Mouse (Mus musculus) bone marrow, adult 2 months (tissue): ENCODE measurements around the gene Kdm4b. TPM values are rescaled to one million over a fixed set of nuclear protein-coding genes. Genes with fewer than 3 reads are reported as not detected.

Source experiments
- H3K27ac ChIP-seq: fragments of 200-500 bp; 2 replicates; pipeline ENCODE4 v1.5.1; 2012; ENCODE audit warnings: low read depth, mild to moderate bottlenecking, control low read depth, inconsistent platforms, low read length; ENCODE audit not compliant: control insufficient read depth, poor library complexity, insufficient read depth
- H3K4me1 ChIP-seq: fragments of 200-500 bp; 2 replicates; pipeline ENCODE4 v1.6.1; 2011; ENCODE audit warnings: low read length; ENCODE audit not compliant: control insufficient read depth, insufficient read depth
- H3K4me3 ChIP-seq: fragments of 200-500 bp; replicated peaks from 2 replicates; pipeline ENCODE3; 2011; ENCODE audit warnings: mild to moderate bottlenecking, low read depth, low read length, control low read depth; ENCODE audit not compliant: control insufficient read depth
- CTCF ChIP-seq: fragments of 200-500 bp; IDR thresholded peaks from 2 replicates; pipeline ENCODE4 v1.5.1; 2011; ENCODE audit warnings: low read length, control low read depth; ENCODE audit not compliant: control insufficient read depth, insufficient read depth
- POLR2A ChIP-seq: fragments of 200-500 bp; IDR thresholded peaks from 2 replicates; pipeline ENCODE4 v1.6.1; 2011; ENCODE audit warnings: low read depth, mild to moderate bottlenecking, control low read depth, low read length, borderline replicate concordance; ENCODE audit not compliant: control insufficient read depth
- WGBS: fragments of 180-500 bp; shearing (Covaris S2); methylation state at CpG from one replicate; pipeline ENCODE4 v1.1.7; 2018; 5-methylcytosine and 5-hydroxymethylcytosine counted together
- polyA plus RNA-seq: library from polyadenylated mRNA; stranded (reverse); fragments of >200 nt; gene quantifications from 2 replicates; pipeline ENCODE4 v1.2.4, GENCODE M21; 2011; ENCODE audit warnings: low replicate concordance; ENCODE audit not compliant: missing spikeins, insufficient read depth, insufficient read length

Gene Kdm4b
- polyA plus RNA-seq, 1 experiment, result 74.9 TPM

DNA sequence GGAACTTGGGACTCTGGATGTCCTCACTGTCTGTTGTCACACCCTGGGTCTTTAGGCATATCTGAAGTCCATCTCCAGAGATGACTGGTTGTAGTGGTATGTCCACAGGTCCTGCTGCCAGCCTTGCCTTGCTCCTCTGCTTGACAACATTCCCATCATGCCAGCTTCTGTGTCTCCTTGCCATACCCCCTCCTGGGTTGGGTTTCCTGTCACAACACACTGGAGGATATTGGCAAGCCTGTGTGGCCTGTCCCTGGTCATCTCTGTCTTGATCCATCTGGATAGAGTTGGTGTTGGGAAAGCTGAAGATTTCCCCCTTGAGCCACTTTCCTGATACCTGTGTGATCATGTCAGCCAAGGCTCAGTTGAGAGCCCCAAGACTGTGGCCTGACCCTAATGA is 14.9 kb downstream of the Kdm4b start:
- no peak for TF ChIP-seq CTCF
- no peak for TF ChIP-seq POLR2A
- no peak overlapping the region for H3K27ac ChIP-seq
- no peak overlapping the region for H3K4me3 ChIP-seq
- H3K4me1 ChIP-seq, result peaks cover 4% of the 10 kb centered on the region

DNA sequence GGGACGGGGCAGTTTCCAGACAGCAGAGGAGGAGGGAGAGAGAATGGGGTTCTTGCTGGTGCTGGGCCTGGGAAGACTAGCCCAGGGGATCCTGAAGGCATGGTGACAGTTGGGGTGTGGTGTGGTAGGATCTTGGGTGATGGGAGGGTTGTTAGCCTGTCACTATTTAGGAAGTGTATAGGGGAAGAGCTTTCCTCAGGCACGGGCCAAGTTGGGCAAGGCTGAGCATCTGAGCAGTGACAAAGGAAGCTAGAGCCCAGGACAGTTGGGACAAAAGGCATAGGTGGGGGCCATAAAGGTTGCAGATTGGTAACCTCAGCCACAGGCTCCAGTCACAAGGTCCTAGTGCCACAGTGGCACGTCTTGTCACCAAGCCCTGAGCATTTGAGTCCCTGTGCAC is 17.6 kb downstream of the Kdm4b start:
- TF ChIP-seq CTCF (no peak), POLR2A (no peak)
- no peak overlapping the region for H3K4me3 ChIP-seq
- 31% methylated on average over 3 of the region's 3 CpGs for WGBS
- no peak overlapping the region for H3K27ac ChIP-seq
- H3K4me1 ChIP-seq, result peaks cover 2% of the 10 kb centered on the region

DNA sequence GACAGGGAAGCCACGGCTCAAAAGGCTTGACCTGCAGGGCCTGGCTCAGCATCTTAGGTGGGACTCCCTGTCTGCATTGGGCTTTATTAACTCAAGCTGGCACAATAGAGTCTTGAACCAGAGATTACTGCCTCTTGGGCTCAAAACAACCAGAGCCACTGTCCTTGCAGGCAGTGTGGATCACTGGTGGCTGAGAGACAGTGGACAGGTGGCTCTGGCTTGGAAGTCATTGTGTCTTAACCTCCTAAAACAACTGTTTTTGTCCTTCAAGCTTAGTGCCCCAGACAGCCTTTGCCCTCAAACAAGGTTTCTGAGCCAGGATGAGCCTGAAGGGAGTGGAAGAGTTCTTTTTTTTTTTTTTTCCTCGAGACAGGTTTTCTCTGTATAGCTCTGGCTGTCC is 19.5 kb downstream of the Kdm4b start:
- no peak overlapping the region for H3K4me3 ChIP-seq
- H3K27ac ChIP-seq, result no peak overlapping the region
- peaks cover 2% of the 10 kb centered on the region for H3K4me1 ChIP-seq
- 66% methylated on average over 2 of the region's 2 CpGs for WGBS
- TF ChIP-seq POLR2A (no peak), CTCF (no peak)

DNA sequence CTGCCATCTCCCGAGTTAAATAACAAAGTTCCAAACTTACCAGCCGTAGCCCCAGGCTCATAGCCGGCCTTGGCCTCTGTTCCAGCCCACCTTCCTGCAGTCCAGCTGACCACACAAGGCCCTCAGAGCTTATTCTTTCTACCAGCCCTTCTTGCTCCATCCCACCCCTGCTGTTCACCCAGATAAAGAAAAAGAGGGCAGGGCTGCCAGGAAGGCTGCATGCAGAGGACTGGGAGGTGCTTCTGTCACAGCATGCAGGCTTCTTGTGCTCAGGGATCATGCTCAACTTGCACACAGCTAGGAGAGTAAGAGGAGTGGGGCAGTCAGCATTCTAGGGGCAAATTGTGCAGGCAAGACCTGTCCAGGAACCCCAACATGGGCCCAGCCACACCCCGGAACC is 22.3 kb downstream of the Kdm4b start:
- no peak overlapping the region for H3K27ac ChIP-seq
- 76% methylated on average over 4 of the region's 4 CpGs for WGBS
- no peak overlapping the region for H3K4me3 ChIP-seq
- TF ChIP-seq CTCF, result no peak
- H3K4me1 ChIP-seq, result peaks cover 2% of the 10 kb centered on the region

DNA sequence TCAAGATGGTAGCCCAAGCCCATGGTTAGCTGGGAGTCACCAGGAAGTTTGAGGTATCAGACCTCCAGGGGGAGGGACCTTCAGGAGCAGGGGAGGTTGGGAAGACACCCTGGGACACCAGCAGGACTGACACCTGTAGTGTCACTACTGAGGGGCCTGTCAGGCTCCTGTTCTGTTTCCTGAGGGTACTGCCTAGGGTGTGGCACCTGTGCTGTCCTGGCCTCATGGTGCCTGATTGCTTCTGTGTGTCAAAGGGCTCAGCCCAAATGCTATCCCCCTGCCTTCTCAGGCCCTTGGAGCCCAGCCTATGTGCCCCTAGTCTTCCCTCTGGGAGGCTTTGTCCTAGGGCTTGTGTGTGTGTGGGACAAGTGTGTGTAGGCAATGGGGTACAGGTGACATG is 22.7 kb downstream of the Kdm4b start:
- peaks cover 2% of the 10 kb centered on the region for H3K4me1 ChIP-seq
- H3K4me3 ChIP-seq, result no peak overlapping the region
- no peak for TF ChIP-seq CTCF
- no peak for TF ChIP-seq POLR2A
- no peak overlapping the region for H3K27ac ChIP-seq

DNA sequence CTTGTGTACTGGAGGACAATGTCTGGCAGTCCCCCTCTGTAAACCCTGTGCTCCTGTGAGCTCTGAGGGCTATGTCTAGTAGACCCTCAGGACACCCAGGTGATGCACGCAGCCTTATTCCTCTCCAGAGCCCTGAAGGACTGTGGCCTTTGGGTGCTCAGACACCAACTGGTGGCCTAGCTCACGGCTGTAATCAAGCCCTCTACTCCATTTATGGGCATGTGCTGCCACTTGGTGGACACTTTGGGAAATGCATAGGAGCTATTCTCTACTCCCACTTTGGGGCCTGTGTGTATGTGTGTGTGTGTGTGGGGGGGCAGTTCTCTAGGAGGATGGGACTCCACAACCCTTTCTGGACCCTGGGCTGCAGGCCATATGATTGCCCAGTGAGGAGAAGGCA is 24.8 kb downstream of the Kdm4b start:
- Histone ChIP-seq H3K27ac (no peak overlapping the region), H3K4me3 (no peak overlapping the region), H3K4me1 (no peaks in the 10 kb centered on the region)
- TF ChIP-seq CTCF (peak; percentile 74), POLR2A (no peak)
- 13% methylated on average over 2 of the region's 2 CpGs for WGBS

GRCm38 (mm10) chr17:56356921-56357885 is 31.3 kb downstream of the Kdm4b start:
- WGBS, result 60% methylated on average over 9 of the region's 9 CpGs
- Histone ChIP-seq H3K4me1 (no peaks in the 10 kb centered on the region; the same call in 1 of the 2 replicates), H3K4me3 (no peak overlapping the region), H3K27ac (no peak overlapping the region)
- TF ChIP-seq CTCF (peak; percentile 97), POLR2A (no peak)

DNA sequence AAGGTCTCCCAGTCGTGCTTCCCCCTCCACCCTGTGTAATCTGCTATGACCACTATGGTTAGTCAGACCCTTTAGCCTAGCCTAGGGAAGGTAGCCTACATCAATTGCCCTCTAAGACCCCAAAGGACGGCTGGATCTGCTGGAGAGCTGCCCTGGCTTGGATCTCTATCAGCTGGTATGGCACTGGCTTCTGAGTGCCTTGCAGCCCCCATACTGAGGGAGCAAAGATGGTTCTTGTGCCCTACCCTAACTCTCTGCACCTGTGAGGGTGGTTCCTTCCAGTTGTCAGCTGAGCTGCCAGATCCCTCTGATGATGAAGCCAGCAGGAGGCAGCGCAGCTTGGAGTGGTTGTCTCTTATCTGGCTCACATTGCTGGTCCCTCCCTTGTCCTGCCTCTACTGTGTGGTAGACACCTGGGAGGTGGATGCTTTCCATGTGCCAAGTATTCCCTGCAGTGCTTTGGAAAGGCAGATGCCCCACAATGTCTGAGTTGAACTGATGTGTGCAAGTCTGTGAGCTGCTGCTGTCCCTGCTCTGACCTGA is 33.4 kb downstream of the Kdm4b start:
- 81% methylated on average over 3 of the region's 3 CpGs for WGBS
- Histone ChIP-seq H3K4me3 (no peak overlapping the region), H3K4me1 (no peaks in the 10 kb centered on the region; the same call in 1 of the 2 replicates), H3K27ac (no peak overlapping the region)
- TF ChIP-seq CTCF (no peak), POLR2A (no peak)

DNA sequence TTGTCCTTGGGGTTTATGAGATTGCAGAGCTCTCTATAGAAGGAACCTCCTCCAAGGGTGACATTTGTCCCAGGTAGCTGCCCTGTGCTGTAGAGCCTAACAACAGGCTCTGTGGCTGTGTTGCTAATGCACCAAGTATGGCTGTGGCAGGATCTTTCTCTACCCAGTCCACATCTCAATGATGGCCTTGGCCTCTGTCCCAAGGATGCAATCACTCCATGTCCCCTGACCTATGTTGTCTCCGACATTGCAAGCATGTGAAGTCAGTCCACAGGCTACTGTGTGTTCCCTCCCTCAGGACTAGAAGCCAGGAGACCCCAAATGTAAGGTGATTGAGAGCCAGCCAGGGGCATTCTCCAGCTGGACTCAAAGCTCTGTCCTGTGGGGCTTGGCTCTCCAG is 34.0 kb downstream of the Kdm4b start:
- H3K27ac ChIP-seq, result no peak overlapping the region
- TF ChIP-seq POLR2A (no peak), CTCF (no peak)
- WGBS, result 88% methylated on average over 1 of the region's 1 CpGs

More for the DNA sequence above, 34.0 kb downstream of the Kdm4b start:
- Histone ChIP-seq H3K4me1 (no peaks in the 10 kb centered on the region; the same call in 1 of the 2 replicates), H3K4me3 (no peak overlapping the region)
